Mouse (Mus musculus) embryo, embryonic 11 days (tissue): Measurements from ENCODE around the gene Slc2a2.

Source experiments
- DNase-seq: peaks from one replicate; pipeline ENCODE4 v3.0.0-alpha.2; 2015

Gene Slc2a2

DNA sequence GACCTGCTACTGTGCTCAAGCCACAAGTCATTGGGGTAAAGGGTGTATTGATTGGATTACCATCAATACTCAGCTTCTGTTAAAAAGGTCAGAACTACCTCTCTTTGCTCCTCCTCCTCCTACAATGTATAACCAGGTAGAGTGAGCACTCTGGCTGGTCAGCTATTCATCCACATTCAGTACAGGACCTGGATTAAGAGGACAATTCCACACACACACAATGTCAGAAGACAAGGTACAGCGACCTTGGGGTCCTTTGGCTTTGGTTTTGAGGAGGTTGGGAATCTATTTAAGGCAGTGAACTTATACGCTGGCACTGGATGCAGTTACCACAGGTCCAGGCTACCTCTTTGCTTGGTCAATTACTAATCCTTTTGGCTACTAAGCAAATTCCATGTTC lies at the start of gene Slc2a2:
TSS of gene Slc2a2 (plus strand) at position 107 of the 400 bp plus-strand sequence.
- no peak for DNase-seq

DNA sequence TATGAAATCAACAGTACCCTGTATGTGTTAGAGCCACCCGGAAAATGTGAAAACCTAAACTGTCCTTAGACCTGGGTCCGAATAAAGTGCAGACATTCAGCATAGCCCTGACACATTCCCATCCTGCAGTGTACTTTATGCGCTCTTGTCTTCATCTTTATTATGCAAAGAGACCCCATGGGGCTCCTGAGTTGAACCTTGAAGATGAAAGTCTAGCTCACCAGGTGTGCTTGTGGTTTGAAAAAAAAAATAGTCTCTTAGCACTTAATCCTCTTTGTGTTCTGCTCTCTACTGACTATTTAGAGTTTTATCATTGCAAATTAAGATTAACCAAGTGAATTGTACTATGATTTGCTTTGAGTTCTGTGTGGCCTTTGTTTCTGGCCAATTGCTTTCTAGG lies 45.1 kb upstream of the Slc2a2 start:
- DNase-seq: no peak

GRCm38 (mm10) chr3:28653043-28653442 lies 44.7 kb upstream of the Slc2a2 start:
- no peak for DNase-seq

DNA sequence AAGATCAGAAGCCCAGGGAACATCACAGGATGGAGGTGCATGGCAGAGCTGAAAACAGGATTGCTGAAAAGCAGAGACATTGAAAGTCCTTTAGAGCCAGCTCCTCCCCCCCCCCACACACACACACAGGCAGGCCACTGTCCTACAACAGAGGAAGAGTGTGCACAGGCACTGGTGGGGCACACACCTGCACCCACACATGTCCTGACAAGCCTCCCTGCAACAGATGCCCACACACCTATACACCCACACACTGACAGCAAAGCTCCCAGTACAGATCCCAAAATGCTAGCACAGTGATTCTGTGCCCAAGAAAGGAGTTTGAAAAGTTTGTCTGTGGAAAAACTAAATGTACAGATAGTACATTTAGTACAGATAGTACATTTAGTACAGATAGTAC lies 43.0 kb upstream of the Slc2a2 start:
- DNase-seq: no peak

GRCm38 (mm10) chr3:28658349-28658748 lies 39.4 kb upstream of the Slc2a2 start:
- peak; percentile 14 for DNase-seq

GRCm38 (mm10) chr3:28680851-28681250 lies 16.9 kb upstream of the Slc2a2 start:
- DNase-seq: no peak

DNA sequence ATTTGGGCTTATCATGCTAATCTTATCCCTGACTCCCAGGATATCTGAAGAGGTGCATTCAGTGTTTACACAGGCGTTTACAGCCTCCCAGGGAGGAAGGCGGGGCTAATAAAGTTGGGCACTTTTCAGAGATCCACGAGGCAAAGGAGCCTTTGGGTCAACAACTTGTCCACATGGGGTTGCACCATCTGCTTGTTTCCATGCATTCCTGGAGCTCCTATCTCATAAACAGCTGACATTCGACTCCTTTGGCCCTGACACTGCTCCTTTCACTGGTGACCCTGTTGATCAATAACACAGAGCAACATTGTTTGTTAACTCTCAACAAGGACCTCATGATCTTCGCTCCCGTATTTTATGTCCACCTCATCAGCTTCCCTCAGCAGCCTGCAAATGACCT lies 15.8 kb upstream of the Slc2a2 start:
- no peak for DNase-seq

DNA sequence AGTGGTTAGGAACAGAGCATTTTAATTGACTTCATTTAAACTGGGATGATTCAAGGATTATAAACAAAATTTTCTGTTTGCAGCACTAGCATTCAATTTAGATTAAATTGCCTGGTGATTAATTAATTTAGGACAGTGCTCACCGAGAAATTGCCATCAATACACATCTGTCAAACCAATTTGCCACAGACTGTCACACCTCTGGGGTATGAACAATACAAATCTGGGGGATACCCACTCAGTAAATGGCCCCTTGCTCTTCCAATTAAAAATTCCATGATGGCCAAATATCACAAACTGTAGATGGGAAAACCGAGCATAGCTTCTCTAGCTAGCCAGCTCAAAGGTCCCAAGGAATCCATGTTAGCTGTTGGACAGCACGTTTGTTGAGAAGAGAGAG lies 15.3 kb upstream of the Slc2a2 start:
- DNase-seq: no peak

- DNase-seq: no peak
Observed at GRCm38 (mm10) chr3:28685510-28685909, 12.2 kb upstream of the Slc2a2 start.

GRCm38 (mm10) chr3:28694811-28695210 lies 2.9 kb upstream of the Slc2a2 start:
- no peak for DNase-seq

DNA sequence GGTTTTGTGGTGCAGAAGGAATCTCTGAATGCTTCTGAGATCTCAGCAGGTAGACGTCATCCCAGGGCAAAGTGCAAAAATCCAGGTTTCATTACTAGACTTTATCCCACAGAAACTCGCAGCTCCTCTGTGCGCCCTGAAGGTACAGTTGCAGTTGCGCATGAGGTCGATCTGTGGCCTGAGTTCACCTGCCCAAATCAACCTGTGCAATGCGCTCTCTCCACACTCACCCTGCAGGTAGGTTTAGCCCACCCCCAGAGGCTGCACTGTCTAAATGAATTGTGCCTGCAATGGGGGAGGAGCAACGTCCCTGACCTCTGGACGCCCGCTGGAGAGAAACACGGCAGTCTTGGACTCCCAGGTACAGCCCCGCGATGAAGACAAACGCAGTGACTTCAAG lies 2.1 kb upstream of the Slc2a2 start:
- DNase-seq: no peak

DNA sequence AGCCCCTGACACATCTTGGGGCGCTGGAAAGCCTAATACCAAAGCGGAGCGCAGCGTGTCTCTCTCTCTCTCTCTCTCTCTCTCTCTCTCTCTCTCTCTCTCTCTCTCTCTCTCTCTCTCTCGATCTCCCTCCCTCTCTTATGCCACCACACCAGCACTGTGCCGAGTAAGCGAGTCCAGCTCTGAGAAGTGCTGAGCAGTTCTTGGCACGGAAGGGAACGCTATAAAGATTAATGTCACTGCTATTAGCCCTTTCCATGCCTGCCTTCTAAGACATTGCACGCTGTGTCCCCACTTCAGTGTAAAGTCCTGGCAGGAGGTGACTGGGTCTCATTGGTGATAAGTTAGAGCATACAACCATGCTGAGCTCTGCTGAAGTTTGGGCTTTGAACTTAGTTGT lies 1.5 kb upstream of the Slc2a2 start:
- no peak for DNase-seq

- no peak for DNase-seq
Observed at GRCm38 (mm10) chr3:28699601-28700000, 1.9 kb downstream of the Slc2a2 start.

DNA sequence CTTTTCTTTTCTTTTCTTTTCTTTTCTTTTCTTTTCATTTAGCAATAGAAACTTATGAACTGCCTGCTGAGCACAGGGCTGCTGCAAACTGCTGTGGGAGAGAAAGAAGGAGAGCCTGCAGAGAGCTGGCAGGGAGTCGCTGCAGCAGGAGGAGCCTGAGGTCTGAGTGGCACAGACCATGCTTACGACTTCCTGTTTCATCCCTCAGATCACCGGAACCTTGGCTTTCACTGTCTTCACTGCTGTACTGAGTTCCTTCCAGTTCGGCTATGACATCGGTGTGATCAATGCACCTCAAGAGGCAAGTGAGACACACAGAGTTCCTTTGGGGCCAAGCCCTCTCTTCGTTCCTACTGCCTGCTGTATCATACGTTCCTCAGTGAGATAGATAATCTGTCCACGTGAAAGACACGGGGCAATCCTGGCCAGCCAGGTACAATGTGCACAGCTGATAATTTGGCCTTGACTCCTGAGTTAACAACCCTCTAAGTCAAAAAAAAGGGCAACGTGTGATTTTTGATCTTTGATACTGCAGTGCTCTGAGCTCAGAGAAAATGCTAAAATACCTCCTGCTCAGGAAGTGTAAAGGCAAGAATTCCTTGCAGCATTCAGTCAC lies 7.9 kb downstream of the Slc2a2 start:
- DNase-seq: no peak

DNA sequence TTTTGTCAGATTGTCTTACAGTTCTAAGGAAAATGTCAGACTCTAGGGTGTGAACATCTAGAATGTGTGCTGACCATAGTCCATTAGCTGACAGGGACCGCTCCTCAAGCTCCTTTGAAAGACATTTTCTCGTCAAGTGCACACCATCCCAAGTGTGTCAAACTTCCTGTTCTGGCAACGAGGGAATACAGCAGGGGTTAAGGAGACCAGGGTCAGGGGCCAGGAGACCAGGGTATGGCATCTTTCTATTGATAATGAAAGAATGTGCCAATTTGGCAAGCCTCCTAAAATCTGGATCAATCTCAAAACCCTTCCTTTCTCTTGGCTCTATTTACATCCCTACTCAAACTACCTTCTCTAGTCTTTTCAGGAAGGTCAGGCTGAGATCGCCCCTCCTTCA lies 9.0 kb downstream of the Slc2a2 start:
- no peak for DNase-seq

DNA sequence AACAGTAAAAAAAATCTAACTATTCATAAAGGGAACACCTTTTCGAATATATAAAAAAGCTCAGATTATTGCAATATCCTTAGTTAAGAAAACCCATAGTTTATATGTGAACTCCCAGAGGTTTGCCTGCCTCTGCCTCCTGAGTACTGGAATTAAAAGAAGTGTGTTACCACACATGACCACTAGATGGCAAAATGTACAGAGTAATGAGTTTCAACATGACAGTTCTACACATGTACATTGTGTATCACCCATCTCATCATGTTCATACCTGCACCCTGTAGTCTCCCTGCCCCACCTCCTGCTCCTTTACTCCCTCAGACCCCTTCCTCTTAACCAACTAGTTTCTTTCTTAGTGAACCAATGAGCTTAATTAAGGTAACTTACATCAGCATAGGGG lies 12.0 kb downstream of the Slc2a2 start:
- DNase-seq: no peak

DNA sequence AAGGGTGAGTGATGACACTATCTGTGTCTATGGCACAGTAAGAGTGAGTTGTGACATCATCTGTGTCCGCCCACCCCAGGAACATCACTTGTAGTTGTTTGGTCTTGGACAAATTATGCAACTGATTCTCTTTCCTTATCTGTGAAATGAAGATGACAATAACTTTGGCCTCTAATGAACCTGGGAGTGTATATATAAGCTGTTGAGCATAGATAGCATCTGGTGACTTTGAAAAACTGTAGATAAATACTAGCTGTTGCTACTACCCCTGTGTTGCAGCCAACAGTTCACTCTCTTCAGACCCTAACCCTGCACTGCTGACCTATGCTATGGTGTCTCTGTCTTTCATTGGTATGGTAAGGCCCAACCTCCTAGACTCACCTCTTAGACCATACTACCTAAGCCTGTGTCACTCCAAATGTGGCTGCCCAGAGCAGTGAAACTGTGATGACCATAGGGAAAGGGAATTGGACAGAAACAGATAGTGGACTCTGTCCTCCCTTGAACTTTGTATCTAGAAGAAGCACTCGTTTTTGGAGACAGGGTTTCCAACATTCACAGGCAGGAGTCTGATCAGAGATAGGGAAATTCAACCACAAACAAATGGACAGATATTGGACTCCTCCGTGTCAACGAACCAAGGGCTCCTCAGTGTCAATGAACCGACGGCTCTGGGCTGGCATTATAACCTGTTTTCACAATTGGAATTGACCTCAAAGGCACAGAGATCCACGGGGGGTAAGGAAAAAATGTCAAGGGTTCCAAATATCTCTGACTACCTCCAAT lies 16.4 kb downstream of the Slc2a2 start:
- no peak for DNase-seq

GRCm38 (mm10) chr3:28718521-28718920 lies 20.8 kb downstream of the Slc2a2 start:
- no peak for DNase-seq

DNA sequence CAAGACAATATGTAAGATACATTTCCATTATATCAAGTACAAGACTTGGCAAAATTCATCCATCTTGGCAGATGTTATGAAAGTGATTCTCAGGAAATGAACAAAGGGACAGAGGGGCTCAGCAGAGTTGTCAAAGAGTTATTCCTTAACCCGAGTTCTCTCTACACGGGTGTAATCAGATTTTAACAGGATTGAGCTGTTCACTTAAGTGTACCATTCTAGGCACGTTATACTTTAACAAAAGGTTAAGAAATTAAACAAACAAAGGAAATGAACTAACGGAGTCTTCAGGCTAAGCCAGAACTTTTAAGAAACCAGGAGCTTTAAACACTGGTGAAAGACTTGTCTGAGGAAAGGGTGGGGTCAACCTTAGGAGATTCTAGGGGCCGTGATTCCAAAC lies 23.5 kb downstream of the Slc2a2 start:
- no peak for DNase-seq

GRCm38 (mm10) chr3:28721838-28722237 lies 24.1 kb downstream of the Slc2a2 start:
- no peak for DNase-seq

DNA sequence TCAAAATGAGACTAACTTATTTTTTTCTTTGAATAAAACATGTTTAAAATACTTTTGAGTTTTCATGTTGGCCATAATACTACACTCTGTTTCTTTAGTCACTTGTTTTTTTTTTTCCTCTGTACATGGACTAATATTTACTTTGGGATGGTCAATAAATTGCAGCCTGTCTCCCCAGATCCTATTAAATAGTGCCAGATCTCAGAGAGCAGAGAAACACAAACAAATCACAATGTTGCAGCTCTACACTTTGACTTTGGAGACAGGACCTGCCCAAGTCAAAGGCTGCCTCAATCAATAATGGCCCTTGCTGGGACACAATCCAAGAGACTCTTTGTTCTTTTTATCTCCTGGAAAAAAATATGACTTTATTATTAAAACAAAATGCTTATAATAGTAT lies 24.8 kb downstream of the Slc2a2 start:
- no peak for DNase-seq

DNA sequence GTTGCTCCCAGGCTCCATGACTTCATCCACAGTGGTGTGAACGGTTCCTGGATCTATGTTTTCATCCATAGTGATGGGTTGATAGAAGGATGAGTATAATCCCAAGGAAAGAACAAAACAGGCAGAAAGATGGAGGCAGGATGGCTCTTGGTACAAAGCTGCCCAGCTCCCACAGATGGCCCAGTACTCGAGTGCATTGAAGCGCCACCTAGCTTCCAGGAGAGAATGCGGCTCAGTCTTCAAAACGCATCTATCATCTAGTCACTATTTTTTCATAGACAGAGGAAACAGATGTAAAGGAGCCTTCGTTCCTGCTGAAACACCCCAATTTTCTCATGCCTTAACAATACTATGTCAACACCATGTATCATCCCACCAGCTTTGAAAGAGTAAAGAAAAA lies 25.8 kb downstream of the Slc2a2 start:
- peak; percentile 21 for DNase-seq

DNA sequence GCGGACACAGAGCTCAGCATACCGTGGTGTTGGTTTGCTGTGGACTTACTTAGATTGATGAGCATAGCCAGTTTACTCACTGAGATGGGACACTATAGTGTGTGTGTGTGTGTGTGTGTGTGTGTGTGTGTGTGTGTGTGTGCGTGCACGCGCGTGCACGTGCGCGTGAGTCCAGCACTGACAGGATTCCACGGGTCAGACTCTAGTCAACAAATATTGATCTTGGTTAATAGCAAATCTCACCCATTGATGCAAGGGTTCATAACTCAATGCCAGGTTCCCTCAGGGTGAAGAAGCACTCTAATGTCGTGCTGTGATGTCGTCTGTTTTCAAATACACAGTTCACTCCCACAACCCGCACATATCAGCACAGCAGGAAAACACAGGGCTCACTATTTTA lies 27.5 kb downstream of the Slc2a2 start:
- no peak for DNase-seq

GRCm38 (mm10) chr3:28726356-28726755 lies 28.7 kb downstream of the Slc2a2 start:
- no peak for DNase-seq

DNA sequence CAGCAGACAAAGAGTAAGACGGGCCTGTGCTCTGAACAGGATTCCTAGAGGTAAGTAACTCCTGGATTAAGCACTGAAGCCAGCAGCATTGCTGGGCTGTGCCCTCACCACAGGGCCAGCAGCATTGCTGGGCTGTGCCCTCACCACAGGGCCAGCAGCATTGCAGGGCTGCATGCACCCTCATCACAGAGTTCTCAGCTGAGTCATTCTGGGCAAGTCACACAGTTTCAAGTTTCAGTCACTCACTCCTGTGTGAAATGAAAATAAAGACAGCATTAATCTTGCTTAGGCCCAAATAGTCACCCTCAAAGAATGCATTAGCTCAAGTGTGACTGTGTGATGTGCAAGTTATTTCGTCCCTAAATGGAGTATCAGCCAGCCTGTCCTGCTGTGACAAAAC lies 37.0 kb downstream of the Slc2a2 start:
- DNase-seq: no peak
